Mouse (Mus musculus) ES-CJ7 (cell line): ENCODE data around the gene Etfdh.

Experiments
- DNase-seq: peaks from one replicate; pipeline ENCODE4 v3.0.0; 2011; ENCODE audit warnings: low read depth, low spot score

Gene Etfdh

DNA sequence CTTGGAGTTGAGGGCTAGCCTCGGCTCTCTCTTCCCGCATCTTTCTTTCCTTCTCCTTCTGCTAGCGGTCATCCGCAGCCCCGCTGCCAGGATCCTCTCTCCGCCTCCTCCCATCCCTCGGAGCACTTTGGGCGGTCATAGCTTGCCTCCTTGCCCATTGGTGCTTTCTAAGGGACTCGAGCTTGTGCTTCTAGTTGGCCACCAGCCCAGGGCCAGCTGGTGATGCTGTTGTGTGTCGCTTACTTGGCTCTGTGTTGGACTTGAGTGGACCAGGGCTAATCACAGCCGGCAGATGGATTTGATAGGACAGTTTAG, at the start of gene Etfdh:
Gene Etfdh (minus strand): TSS at position 85 of the 315 bp plus-strand sequence.
- peak; percentile 55 for DNase-seq

DNA sequence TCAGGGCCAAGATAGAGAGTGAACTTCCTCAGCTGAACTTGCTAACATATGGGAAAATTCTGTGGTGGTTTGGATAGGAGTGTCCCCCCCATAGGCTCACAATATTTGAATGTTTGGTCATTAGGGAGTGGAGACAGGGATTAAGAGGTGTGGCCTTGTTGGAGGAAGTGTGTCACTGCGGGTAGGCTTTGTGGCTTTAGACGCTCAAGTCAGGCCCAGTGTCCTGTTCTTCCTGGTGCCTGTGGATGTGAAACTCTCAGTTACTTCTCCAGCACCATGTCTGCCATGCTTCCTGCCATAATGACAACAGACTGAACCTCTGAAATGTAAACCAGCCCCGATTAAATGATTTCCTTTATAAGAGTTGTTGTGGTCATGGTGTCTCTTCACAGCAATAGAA, 47.1 kb upstream of the Etfdh start:
- no peak for DNase-seq

DNA sequence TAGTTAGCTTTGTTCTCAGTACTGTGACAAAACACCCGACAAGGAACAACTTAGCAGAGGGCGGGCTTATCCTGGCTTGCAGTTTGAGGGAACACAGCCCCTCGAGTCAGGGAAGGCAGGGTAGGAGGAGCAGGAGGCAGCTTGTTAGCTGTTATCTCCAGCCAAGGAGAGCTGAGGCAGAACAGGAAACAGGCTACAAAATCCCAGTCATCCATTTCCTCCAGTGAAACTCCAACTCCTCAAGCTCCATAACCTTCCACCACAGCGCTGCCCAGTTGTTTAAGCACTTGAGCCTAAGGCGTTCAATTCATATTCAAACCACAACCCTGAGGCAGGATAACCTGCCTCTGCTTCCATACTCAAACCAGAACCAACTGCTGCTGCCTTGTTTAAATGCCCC, 45.3 kb upstream of the Etfdh start:
- DNase-seq: peak; percentile 28

GRCm38 (mm10) chr3:79673082-79673481, 43.8 kb upstream of the Etfdh start:
- DNase-seq: peak; percentile 70

DNA sequence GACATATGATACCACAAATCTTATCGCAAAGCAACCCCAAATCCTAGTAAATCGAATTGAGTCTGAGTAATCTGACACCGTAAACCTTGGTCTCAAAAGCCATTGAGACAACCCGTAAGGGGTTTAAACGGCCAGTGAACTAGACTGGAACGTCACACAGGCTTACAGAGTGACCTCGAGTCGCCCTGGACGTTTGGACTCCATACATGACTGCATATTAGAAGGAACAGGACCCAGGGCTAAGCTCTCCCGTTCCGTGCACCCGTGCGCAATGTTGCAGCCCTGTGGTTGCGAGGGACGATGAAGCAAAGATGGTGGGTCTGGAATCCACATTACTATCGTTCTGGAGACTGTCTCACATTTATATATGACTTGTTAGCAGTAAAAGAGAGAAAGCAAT, 42.9 kb upstream of the Etfdh start:
- DNase-seq: no peak

- DNase-seq: peak; percentile 74
Observed at GRCm38 (mm10) chr3:79670556-79670955, 41.3 kb upstream of the Etfdh start.

DNA sequence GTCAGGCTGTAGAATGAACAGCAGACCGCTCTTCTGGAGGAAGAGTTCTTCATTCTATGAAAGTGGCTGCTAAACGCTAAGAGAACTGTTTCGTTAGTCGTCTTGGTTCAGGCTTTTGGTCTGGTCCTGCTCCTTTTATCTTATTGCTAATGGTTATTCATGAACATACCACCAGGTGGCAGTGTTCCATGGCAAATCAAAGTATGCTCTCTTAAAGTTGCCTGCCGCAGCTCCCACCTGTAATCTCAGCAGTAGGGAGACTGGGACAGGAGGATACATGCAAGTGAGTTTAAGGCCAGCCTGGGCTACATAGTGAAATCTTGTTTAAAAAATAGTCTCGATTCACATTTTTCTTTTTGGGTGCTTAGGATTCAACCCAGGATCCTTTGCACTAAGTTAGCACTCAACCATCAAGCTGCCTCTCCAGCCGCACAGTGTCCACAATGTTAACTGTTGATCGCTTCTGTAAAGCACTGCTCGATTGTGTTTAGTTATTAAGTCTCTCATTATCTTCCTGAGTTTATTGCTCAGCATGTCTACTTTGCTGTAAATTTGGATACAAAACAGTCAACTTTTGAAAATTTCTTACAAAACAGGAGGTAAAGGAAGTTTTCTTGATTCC, 35.6 kb upstream of the Etfdh start:
- peak; percentile 81 for DNase-seq

- no peak for DNase-seq
Observed at GRCm38 (mm10) chr3:79656682-79657081, 27.4 kb upstream of the Etfdh start.

DNA sequence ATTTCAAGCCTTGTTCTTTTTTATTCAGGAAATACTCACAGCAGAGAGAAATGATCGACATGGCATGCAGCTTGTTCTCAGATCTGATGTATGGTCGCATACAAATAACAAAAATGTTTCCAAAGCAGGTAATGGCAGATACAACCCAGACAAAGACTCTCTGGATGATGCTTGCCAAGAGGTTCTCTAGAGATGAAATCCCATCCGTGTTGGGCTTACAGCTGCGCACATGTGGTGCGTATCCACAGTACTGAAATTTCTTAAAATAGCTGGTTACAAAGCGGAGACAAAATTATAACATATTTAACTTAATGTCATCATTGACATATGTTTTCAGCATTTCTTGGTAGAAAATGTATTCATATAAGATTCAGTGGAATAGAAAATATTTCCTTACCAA, 22.8 kb upstream of the Etfdh start:
- no peak for DNase-seq

GRCm38 (mm10) chr3:79628561-79629415, 512 bp downstream of the Etfdh start, which contains the start of gene 4930579G24Rik:
TSS of gene 4930579G24Rik (plus strand) at chr3:79629079.
- peak; percentile 100 for DNase-seq

GRCm38 (mm10) chr3:79628182-79628560, 1.1 kb downstream of the Etfdh start:
- peak; percentile 44 for DNase-seq

DNA sequence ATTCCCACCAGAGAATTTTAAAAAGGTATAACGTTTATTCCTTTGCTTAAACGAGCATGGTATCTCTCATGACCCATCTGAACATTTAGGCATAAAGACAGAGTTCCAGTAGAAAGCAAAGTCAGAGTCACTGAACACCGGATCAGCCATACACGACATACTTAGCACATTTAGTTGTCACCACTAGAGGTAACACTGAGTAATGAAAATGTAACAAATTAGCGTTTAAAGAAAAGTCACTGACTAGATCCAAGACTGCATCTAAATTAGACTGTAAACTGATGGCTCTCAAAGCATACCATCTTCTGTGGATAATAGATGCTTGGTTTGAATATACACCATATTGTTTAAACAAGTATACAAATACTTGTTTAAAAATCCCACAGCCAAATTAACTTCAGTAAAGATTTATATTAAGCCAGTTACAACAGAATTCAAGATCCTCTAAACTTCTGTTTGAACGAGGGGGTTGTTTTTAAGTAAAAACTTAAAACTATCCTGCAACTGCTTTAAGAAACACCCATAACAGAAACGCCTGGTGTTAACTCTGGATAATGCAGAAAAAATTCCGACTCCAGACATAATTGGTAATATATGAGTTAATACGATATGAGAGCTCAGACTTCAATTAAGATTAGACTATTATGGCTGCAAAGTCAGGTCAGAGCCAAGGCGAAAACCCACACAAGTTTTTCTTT, 1.7 kb downstream of the Etfdh start:
- no peak for DNase-seq

DNA sequence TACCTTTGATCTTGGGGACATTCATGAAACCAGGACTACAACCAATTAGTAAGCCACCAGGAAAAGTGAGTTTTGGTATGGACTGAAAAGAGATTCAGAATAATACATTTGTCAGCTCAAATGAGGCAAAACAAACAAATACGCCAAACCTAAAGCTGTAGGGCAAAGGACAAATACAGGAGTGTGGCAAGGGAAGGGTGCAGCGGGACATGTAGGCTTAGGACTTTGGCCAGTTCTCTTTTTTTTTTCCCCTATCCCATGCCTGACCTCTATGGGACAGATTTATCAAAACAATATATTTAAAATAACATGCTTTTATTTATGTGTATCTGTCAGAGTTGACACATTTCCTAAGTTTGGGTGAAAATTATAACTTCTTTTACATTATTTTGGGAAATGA, 19.4 kb downstream of the Etfdh start:
- no peak for DNase-seq

DNA sequence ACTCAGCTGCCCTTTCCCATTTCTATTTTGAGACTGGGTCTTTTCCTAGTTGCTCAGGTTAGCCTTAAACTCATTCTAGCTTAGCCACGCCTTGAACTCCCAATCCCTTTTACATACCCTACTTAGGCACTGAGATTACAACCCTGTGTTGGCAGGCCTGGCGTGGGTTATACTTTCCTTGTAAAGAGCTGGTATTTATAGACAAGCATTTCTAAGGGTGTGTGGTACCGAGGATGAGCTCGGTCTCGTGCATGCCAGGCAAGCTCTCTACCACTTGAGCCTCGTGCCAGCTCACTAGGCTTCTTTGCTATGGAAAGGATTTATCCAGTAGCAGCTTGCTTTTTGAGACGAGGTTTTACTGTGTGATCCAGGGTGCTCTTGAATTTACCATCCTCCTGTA, 33.8 kb downstream of the Etfdh start:
- DNase-seq: no peak

DNA sequence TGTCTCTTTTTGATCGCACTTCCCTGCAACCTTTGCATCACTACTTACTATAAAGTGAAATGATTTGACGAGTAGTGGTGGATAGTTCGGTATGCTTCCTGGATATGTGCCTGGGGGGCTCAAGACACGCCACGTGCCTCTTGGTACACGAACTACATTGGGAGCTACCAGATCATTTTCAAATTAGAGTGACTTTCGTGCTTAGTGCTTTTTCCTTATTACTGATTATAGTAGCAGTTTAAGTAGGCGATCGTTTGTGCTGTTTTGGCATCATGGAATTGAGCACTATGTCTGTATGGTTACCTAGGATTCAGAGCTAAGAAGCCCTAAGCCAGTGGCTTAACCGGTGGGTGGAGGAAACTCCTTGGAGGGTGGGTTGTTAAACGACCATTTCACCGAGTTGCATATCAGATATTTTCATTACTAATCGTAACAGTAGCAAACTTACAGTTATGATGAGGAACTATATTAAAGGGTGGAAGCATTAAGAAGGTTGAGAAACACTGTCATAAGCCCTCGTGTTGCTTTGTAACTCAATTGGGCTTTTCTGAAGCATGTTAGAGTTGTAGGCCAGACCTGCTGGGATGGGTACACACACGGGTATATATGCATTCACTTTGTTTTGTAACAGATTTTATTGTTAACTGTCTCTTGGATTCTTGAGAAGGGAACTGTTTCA, 37.4 kb downstream of the Etfdh start:
- DNase-seq: no peak

DNA sequence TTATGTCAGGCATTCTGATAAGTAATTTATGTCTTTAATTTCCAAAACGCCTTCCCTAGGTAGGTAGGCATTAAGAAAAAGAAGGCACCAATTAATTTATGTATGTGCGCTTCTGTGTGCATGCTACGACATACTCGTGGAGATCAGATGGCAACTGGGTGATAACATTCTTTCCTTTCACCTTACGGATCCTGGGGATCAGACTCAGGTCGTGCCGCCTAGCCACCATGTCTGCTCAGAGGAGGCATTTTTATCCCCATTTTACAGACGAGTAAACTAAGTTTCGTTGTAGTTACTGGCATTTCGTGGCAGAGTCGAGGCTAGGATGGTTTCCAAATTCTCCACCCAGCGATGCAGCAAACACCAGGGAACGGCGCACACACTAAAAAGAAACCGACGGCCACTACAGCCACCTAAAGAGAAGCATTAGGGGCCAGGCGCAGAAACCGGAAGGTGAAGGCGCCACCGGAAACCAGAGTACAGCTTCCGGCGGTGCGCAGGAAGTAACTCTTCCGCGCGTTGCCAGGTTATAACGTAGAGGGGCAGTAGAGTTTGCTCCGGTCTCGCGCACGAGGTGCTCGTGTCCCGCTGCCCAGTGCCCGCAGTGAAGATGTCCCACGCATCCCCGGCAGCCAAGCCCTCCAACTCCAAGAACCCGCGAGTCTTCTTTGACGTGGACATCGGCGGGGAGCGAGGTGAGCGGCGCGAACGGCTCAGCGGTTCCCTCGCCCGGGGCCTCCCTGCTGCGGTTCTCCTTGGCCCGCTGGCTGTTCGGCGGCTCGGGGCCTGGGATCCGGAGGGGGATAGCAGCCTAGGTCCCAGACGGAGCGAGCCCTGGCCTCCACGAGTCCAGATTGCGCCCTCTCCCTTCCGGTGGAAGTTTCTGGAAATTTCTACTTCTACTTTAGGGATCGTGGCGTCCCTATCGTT, 38.2 kb downstream of the Etfdh start, which contains the start of gene Ppid:
Gene Ppid (plus strand): TSS at position 480 of the 930 bp plus-strand sequence.
- peak; percentile 87 for DNase-seq

GRCm38 (mm10) chr3:79589671-79590070, 39.6 kb downstream of the Etfdh start:
- DNase-seq: no peak

GRCm38 (mm10) chr3:79586804-79587203, 42.5 kb downstream of the Etfdh start:
- peak; percentile 96 for DNase-seq

DNA sequence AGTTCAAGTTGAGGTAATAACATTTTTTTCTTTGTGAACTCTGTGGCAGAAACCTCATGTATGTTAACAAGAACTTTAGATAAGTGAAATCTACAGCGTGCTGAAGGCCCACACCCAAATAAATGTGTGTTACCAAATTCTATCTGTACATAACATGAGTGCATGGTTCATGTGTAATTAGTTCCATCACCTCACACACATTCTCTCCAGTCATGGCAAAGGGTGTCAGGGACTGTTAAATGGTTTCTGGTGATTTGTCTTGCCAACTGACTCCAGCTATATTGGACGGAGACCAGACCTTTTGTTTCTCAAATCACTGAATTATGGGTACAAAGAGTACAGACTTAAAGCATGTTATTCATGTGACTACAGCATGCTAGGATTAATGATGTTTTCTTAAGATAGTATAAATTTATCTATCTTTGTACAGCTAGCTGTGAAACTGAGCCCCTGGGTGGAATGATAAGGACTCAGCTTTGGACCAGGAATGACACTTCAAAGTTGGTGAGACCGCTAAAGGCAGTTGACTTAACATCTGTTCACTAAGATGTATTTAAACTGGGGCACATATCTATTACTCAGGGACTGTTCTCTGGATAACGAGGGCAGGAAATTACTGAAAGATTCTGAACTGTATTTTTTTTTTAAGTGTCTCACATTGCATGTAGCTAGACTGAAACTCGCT, 49.3 kb downstream of the Etfdh start:
- DNase-seq: no peak

DNA sequence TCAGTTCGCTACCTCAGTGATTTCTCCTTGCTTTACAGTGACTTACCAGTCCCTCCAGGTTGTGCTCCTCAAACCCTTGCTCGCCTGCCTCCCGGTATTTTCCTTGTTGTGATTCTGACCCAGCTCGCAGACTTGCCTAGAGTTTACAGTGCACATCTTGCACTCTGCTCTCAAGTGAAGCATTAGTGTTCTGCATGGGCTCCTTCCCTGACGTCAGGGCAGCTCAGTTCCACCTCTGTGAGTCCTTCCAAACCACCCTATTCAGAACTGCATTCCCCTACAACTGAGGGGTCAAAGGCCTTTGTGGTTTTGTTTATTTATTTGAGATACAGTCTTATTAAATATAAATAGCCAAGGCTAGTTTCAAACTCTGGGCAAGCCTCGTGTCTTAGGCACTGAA, 51.1 kb downstream of the Etfdh start:
- no peak for DNase-seq
